Mouse (Mus musculus) intestine, embryonic 15.5 days (tissue): ENCODE data around the gene Mlec. TPM values are rescaled to one million over a fixed set of nuclear protein-coding genes. Genes with fewer than 3 reads are reported as not detected.
A peak's percentile ranks its signal among the peaks of the same experiment; 100 is the strongest.

Experiments used
- ATAC-seq: fragments of 200-750 bp; cut with Nextera tagmentation; 2 replicates; pipeline ENCODE4 v1.8.0; 2017; ENCODE audit warnings: moderate TSS enrichment, moderate library complexity
- H3K27ac ChIP-seq: fragments of 300-500 bp; sonication (generic); 2 replicates; pipeline ENCODE4 v1.5.1; 2015; ENCODE audit warnings: mild to moderate bottlenecking, inconsistent platforms
- H3K27me3 ChIP-seq: fragments of 300-500 bp; sonication (generic); replicated peaks from 2 replicates; pipeline ENCODE4 v1.6.1; 2015; ENCODE audit warnings: inconsistent platforms
- H3K36me3 ChIP-seq: fragments of 300-500 bp; sonication (generic); 2 replicates; pipeline ENCODE4 v1.6.1; 2015; ENCODE audit warnings: inconsistent platforms
- H3K4me1 ChIP-seq: fragments of 300-500 bp; sonication (generic); replicated peaks from 2 replicates; pipeline ENCODE4 v1.6.1; 2015; ENCODE audit warnings: inconsistent platforms
- H3K4me2 ChIP-seq: fragments of 300-500 bp; sonication (generic); replicated peaks from 2 replicates; pipeline ENCODE4 v1.6.1; 2015; ENCODE audit warnings: mild to moderate bottlenecking, inconsistent platforms
- H3K4me3 ChIP-seq: fragments of 300-500 bp; sonication (generic); replicated peaks from 2 replicates; pipeline ENCODE4 v1.5.1; 2015; ENCODE audit warnings: inconsistent platforms
- H3K9ac ChIP-seq: fragments of 300-500 bp; sonication (generic); 2 replicates; pipeline ENCODE4 v1.6.1; 2015; ENCODE audit warnings: inconsistent platforms
- H3K9me3 ChIP-seq: fragments of 300-500 bp; sonication (generic); 2 replicates; pipeline ENCODE4 v1.6.1; 2016; ENCODE audit warnings: inconsistent platforms
- WGBS: fragments of 180-500 bp; shearing (Covaris S2); methylation state at CpG from one replicate; pipeline ENCODE4 v1.1.7; 2015; 5-methylcytosine and 5-hydroxymethylcytosine counted together
- polyA plus RNA-seq: library from polyadenylated mRNA; unstranded; fragments of >200 nt; fragmentation: Nextera tagmentation; extraction: Ambion mirVana; gene quantifications from 2 replicates; pipeline ENCODE4 v1.2.1, GENCODE M21; 2015

Mlec gene
- polyA plus RNA-seq, 1 experiment from 2014 or later = 89.9 TPM

DNA sequence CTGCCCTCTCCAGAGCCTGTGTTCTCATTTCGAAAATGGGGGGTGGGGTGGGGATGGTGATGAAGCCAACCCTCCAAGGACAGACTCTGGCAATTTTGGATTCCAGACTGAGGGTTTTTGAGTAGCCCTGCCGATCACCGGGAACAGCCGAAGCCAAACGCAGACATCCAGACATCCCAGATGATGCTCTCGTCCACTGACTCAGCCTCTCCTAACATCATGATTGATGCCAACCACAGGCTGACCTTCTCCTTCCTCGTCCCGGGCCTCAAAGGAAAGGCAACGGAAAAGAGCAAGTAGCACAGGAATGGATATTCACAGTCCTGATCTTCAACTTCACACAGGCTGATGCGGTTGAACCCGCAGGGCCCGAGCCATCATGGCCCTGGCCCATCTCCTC lies 32.1 kb upstream of the Mlec start:
- ATAC-seq = no peak
- 60% methylated on average over 12 of the region's 12 CpGs for WGBS
- H3K4me1 ChIP-seq = peaks cover 42% of the 10 kb centered on the region

DNA sequence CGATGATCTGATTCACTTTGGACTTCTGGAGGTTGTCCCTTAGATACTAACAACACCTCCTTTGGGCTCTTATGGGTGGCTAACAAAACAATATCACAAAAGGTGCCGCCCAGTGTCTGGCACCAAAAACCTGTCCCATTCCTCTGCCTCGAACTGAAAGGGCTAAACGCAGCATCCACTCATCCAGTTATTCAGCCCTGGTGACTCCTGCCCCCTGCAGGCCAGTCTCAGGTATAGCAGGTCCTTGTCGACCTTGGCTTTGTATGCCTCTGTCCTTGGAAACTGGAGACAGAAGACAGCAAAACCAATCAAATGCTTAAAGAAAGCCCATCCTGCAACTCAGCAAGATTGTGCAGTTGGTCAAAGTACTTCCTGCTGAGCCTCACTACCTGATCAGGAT lies 30.8 kb upstream of the Mlec start:
- 50% methylated on average over 5 of the region's 5 CpGs for WGBS
- H3K4me1 ChIP-seq = peaks cover 37% of the 10 kb centered on the region
- no peaks in the 10 kb centered on the region for H3K36me3 ChIP-seq
- no peak overlapping the region for H3K9ac ChIP-seq
- peaks cover 53% of the 10 kb centered on the region for H3K27me3 ChIP-seq
- H3K4me3 ChIP-seq = no peak overlapping the region
- H3K9me3 ChIP-seq = no peaks in the 10 kb centered on the region
- no peak overlapping the region for H3K27ac ChIP-seq
- no peak for ATAC-seq
- no peak overlapping the region for H3K4me2 ChIP-seq

More for the DNA sequence above, 32.1 kb upstream of the Mlec start:
- Histone ChIP-seq H3K9me3 (no peaks in the 10 kb centered on the region), H3K27ac (no peak overlapping the region), H3K4me2 (no peak overlapping the region), H3K27me3 (peaks cover 65% of the 10 kb centered on the region), H3K36me3 (no peaks in the 10 kb centered on the region), H3K9ac (no peak overlapping the region), H3K4me3 (no peak overlapping the region)

DNA sequence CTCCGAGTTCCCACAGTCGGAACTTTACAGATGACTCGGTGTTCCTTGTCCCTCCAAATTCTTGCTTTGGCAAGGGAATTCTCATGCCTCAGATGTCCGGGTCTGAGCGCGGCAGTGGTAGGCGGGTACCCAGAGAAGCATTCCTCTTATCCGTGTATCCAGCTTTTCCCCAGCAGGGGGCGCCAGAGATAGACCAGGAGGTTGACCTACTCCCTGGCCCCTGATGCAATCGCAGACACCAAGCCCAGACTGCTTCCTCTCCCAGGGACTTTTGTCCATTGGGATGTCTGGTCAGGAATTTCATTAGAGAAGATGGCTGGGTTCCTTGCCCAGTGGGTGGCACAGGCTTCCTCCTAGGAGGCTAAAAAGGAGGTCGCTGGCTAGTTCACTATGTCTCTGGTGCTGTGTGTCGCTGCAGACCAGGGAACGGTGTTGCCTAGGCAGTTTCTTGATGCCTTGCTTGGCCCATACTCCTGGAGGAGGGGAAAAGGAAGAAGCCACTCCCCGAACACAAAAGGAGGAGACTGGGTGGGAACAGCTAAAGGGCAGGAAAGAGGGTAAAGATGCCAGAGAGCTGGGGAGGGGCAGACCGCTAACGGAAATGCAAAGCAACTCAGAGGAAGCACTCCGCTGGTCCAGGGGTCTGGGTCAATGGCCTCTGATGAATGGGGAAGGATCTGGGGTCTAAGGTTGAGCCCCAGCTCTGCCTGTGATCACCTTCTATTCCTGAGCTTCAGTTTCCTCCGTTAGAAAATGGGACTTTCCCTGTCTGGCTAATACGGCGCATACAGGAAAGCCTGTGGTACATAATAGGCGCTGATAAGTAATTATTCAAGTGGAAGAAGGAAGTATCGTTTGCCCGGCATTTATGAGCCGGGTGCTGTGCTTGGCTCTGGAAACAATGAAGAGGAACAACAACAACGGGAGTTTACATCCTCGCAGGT lies 29.5 kb upstream of the Mlec start:
- 20% methylated on average over 26 of the region's 26 CpGs for WGBS
- H3K27ac ChIP-seq = peak overlapping the region; percentile 29; the same call in 1 of the 2 replicates
- no peak overlapping the region for H3K9ac ChIP-seq
- H3K9me3 ChIP-seq = no peaks in the 10 kb centered on the region
- peaks cover 26% of the 10 kb centered on the region for H3K4me1 ChIP-seq
- 0 out of 2 replicates have a peak overlapping the region, but pooled peaks have one; percentile 0 for H3K4me3 ChIP-seq
- peak; percentile 87 for ATAC-seq
- no peaks in the 10 kb centered on the region for H3K36me3 ChIP-seq
- H3K27me3 ChIP-seq = peaks cover 39% of the 10 kb centered on the region
- H3K4me2 ChIP-seq = peak overlapping the region; percentile 42

DNA sequence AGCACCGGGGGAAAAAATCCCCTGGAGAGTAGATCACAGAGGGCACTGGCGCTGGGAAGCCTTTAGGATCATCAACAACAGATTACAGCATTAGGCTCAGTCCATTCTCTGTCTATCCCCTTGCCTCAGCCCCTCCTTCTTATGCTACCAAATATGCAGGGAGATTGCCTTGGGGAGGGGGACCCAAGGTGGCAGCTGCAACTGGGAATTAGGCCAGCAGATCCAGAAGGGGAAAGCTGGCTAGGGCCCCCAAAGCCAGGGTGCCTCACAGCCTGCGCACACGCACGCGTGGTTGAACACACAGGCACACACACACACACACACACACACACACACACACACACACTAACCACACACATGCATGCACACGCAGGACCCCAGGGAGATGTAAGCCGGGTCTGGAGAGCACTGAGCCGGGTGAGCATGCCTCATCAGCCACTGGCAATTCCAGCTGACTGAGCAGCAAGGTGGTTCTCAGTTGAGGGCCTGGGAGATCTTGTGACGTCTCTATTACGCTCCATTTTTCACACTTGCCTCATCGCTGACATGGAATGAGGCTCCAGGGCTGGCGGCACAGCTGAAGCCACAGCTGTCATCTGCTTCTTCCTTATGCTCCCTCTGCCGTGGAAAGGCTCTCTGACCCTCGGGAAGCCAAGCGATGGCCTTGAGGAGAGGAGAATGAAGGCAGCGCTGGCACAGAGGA lies 28.5 kb upstream of the Mlec start:
- H3K27ac ChIP-seq = no peak overlapping the region
- 0 out of 2 replicates have a peak, but pooled peaks have one; percentile 4 for ATAC-seq
- H3K4me2 ChIP-seq = peak overlapping the region; percentile 42
- H3K4me3 ChIP-seq = 0 out of 2 replicates have a peak overlapping the region, but pooled peaks have one; percentile 0
- peaks cover 30% of the 10 kb centered on the region for H3K4me1 ChIP-seq
- no peak overlapping the region for H3K9ac ChIP-seq
- 36% methylated on average over 17 of the region's 17 CpGs for WGBS
- peaks cover 30% of the 10 kb centered on the region for H3K27me3 ChIP-seq
- no peaks in the 10 kb centered on the region for H3K36me3 ChIP-seq
- H3K9me3 ChIP-seq = no peaks in the 10 kb centered on the region

DNA sequence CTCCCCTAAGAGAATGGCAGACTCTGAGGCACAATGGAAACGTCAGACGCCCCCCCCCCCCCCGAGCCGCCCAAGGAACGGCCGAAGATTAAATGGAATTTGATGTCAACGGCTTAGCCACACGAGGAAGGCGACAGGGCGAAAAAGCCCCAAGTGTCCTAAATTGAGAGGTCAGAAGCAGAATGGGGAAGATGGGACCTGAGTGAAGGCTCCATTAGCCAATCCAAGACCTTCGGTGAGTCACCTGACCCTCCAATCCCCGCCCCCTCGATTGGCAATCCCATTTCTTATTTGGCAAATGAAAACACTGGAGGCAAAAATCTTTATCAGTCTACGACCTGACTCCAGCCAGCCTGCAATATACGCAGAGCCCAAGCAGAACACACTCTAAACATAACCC lies 26.7 kb upstream of the Mlec start:
- no peaks in the 10 kb centered on the region for H3K36me3 ChIP-seq
- WGBS = 18% methylated on average over 15 of the region's 15 CpGs
- peaks cover 34% of the 10 kb centered on the region for H3K4me1 ChIP-seq
- no peak overlapping the region; the same call in 1 of the 2 replicates for H3K4me3 ChIP-seq
- H3K9ac ChIP-seq = no peak overlapping the region
- no peaks in the 10 kb centered on the region for H3K9me3 ChIP-seq
- no peak for ATAC-seq
- H3K27ac ChIP-seq = no peak overlapping the region
- H3K4me2 ChIP-seq = peak overlapping the region; percentile 22; the same call in 1 of the 2 replicates
- H3K27me3 ChIP-seq = peaks cover 13% of the 10 kb centered on the region

DNA sequence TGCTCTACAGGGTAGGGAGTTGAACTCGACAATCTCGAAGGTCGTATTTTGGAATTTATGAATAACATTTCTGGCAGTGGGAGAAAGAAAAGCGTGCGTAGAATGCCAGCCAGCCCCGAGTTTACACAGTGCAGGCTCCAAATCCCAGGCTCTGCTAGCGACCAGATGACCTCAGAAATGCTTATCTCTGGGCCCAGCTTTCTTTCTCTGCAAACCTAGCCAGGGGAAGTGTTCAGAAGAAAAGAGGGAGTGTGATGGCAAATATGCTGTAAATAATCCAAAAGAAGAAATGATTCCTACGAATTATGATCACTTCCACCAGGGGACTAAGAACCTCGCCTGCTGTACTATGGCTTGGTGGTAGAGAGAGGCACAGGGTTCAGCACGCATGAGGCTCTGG lies 25.5 kb upstream of the Mlec start:
- Histone ChIP-seq H3K4me3 (no peak overlapping the region), H3K9me3 (no peaks in the 10 kb centered on the region), H3K4me1 (peaks cover 34% of the 10 kb centered on the region), H3K9ac (no peak overlapping the region), H3K36me3 (no peaks in the 10 kb centered on the region), H3K27ac (no peak overlapping the region; the same call in 1 of the 2 replicates), H3K4me2 (no peak overlapping the region), H3K27me3 (0 out of 2 replicates have a peak, but pooled peaks cover 8% of the 10 kb centered on the region)
- WGBS = 45% methylated on average over 10 of the region's 10 CpGs
- ATAC-seq = no peak

DNA sequence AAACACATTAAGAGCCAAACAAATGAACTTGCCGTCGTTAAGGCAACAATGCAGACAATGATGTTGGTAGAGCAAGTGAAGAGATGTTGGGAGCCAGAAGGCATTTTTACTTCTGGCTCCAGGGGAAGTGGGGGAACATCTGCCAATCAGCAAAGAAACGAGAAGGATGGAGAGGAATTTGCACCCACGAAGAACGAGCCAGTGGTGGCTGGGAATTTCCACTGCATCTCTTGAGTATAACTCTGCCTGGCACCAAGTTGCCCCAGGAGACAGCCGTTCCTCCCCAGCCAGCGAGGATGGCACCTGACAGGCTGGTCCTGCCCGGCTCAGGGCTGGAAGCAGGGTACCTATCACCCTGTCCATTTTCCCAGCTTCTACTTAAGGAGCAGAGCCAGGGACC lies 24.9 kb upstream of the Mlec start:
- no peaks in the 10 kb centered on the region for H3K9me3 ChIP-seq
- no peak overlapping the region for H3K4me3 ChIP-seq
- H3K4me2 ChIP-seq = no peak overlapping the region
- ATAC-seq = no peak
- 0 out of 2 replicates have a peak, but pooled peaks cover 8% of the 10 kb centered on the region for H3K27me3 ChIP-seq
- no peak overlapping the region for H3K9ac ChIP-seq
- H3K27ac ChIP-seq = no peak overlapping the region; the same call in 1 of the 2 replicates
- 65% methylated on average over 8 of the region's 8 CpGs for WGBS
- H3K36me3 ChIP-seq = no peaks in the 10 kb centered on the region
- peaks cover 34% of the 10 kb centered on the region for H3K4me1 ChIP-seq

DNA sequence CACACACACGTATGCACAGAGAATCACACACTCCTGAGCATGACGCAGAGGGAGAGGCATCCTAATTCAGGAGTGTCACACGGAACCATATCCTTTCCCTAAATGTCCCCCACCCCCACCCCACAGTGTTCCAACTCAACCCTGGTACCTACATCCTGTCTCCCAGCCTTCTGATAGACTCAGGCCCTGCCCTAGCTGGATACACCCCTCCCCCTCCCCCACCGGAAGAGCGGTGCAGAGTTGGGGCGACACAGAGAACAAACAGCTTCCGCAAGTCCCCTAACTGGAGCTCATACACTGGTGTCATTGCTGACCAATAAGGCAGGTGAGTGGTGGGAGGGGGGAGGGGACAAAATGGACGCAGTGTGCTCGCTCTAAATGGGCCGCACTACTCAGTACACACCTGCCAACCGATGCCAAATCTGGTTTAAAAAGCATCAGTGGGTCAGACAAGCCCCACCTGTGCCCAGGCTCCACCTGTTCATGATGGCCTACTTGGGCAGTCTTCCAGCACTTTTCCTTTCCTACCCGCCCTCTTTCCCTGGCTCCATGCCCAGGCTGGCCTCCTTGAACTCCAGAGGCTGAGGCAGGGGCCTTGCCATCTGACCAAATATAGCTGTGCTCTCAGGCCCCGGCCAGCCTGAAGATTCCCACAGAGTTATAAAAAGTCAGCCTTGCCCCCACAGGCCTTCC lies 23.4 kb upstream of the Mlec start:
- Histone ChIP-seq H3K9me3 (no peaks in the 10 kb centered on the region), H3K4me2 (no peak overlapping the region), H3K36me3 (no peaks in the 10 kb centered on the region), H3K4me1 (peaks cover 22% of the 10 kb centered on the region), H3K9ac (no peak overlapping the region), H3K27ac (peak overlapping the region; percentile 51; the same call in 1 of the 2 replicates), H3K4me3 (no peak overlapping the region), H3K27me3 (0 out of 2 replicates have a peak, but pooled peaks cover 6% of the 10 kb centered on the region)
- ATAC-seq = peak; percentile 70
- 66% methylated on average over 13 of the region's 13 CpGs for WGBS

DNA sequence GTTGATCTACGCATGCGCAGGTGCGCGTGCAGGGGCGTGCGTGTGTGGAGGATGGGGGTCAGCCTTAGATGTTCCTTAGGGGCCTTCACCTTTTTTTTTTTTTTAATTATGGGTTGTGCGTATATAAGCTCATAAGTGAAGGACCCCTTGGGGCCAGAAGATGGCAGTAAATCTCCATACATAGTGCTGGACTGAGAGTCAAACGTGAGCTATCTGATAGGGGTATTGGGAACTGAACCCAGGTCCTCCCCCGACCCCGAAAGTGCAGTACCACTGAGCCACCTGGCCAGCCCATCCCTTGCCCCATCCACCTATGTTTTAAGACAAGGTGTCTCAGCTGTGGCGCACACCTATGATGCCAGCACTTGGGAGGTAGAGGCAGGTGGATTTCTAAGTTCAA lies 21.6 kb upstream of the Mlec start:
- H3K36me3 ChIP-seq = no peaks in the 10 kb centered on the region
- peaks cover 17% of the 10 kb centered on the region for H3K4me1 ChIP-seq
- no peak overlapping the region for H3K9ac ChIP-seq
- no peaks in the 10 kb centered on the region for H3K9me3 ChIP-seq
- WGBS = 93% methylated on average over 11 of the region's 11 CpGs
- H3K27ac ChIP-seq = no peak overlapping the region
- H3K27me3 ChIP-seq = no peaks in the 10 kb centered on the region
- H3K4me2 ChIP-seq = no peak overlapping the region
- no peak overlapping the region for H3K4me3 ChIP-seq
- ATAC-seq = no peak

DNA sequence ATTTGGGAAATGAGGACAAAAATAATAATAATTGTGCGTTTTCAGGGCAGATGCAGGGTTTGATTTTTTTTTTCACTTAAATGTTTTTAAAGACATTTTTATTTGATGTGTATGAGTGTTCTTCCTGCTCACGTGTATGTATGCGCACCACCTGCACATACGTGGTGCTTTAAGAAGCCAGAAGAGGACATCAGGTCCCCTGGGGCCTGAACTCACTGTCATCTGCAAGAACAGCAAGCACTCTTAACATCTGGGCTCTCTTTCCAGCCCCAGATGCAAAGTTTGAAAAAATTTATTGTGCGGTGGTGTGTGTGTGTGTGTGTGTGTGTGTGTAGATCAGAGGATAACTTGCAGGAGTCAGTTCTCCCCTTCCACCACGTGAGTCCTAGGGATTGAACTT lies 19.9 kb upstream of the Mlec start:
- Histone ChIP-seq H3K36me3 (no peaks in the 10 kb centered on the region), H3K4me3 (no peak overlapping the region), H3K27ac (no peak overlapping the region), H3K9ac (no peak overlapping the region), H3K4me2 (no peak overlapping the region), H3K9me3 (no peaks in the 10 kb centered on the region), H3K4me1 (peaks cover 13% of the 10 kb centered on the region), H3K27me3 (no peaks in the 10 kb centered on the region)
- no peak for ATAC-seq
- 82% methylated on average over 6 of the region's 6 CpGs for WGBS

DNA sequence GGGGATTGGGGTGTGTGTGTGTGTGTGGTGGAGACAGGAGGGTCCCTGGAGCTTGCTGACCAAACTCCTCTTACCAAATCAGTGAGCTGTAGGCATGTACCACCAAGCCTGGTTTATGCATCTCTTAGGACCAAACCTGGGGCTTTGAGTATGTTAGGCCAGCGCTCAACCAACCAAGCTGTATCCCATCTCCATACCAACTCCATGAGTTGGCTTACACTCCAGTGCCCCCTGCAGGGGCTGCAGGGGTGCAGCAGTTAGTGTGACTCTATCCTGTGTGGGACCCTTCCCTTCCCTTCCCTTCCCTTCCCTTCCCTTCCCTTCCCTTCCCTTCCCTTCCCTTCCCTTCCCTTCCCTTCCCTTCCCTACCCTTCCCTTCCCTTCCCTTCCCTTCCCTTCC lies 16.6 kb upstream of the Mlec start:
- Histone ChIP-seq H3K4me3 (no peak overlapping the region), H3K9me3 (no peaks in the 10 kb centered on the region), H3K4me1 (no peaks in the 10 kb centered on the region), H3K27ac (no peak overlapping the region), H3K4me2 (no peak overlapping the region), H3K27me3 (no peaks in the 10 kb centered on the region), H3K36me3 (no peaks in the 10 kb centered on the region), H3K9ac (no peak overlapping the region)
- WGBS = 83% methylated on average over 1 of the region's 1 CpGs
- ATAC-seq = no peak

DNA sequence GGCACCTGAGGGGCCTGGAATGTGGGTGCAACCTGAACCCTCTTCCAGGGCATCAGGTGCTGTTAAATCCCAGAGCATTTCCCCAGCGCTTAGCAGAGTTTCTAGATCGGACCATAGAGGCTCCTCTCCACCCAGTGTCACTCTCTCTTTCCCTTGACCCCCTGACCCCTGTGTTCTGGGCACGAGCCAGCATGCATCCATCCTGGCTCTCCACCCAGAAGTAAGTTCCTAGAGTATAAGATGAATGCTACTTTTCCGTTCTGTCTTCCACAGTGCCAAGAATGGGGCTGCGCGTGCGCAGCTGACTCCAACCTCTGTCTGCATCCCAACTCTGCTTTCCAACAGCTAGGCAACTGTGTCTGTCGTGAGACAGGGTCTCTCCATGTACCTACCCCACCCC lies 12.2 kb upstream of the Mlec start:
- WGBS = 66% methylated on average over 8 of the region's 8 CpGs
- Histone ChIP-seq H3K4me3 (no peak overlapping the region), H3K9me3 (no peaks in the 10 kb centered on the region), H3K9ac (no peak overlapping the region), H3K27me3 (no peaks in the 10 kb centered on the region), H3K36me3 (no peaks in the 10 kb centered on the region), H3K4me2 (no peak overlapping the region), H3K27ac (no peak overlapping the region), H3K4me1 (peaks cover 17% of the 10 kb centered on the region)
- ATAC-seq = no peak
